Mouse (Mus musculus) heart, embryonic 16.5 days (tissue): ENCODE data around the gene Cxcr6. TPM values are rescaled to one million over a fixed set of nuclear protein-coding genes. Genes with fewer than 3 reads are reported as not detected.

Experiments
- ATAC-seq: fragments of 200-750 bp; cut with Nextera tagmentation; replicated peaks from 2 replicates; pipeline ENCODE4 v1.8.0; 2017; ENCODE audit warnings: moderate number of reproducible peaks; ENCODE audit not compliant: insufficient read depth, low FRiP score; ENCODE audit errors: extremely low read depth
- H3K27ac ChIP-seq: fragments of 300-500 bp; sonication (generic); 2 replicates; pipeline ENCODE4 v1.5.1; 2014; ENCODE audit warnings: mild to moderate bottlenecking, low read length, control low read depth, moderate library complexity
- H3K27me3 ChIP-seq: fragments of 300-500 bp; sonication (generic); 2 replicates; pipeline ENCODE4 v1.6.1; 2014; ENCODE audit warnings: low read length, mixed read lengths; ENCODE audit not compliant: control insufficient read depth, insufficient read depth
- H3K36me3 ChIP-seq: fragments of 300-500 bp; sonication (generic); 2 replicates; pipeline ENCODE4 v1.6.1; 2014; ENCODE audit not compliant: control insufficient read depth, insufficient read depth
- H3K4me1 ChIP-seq: fragments of 300-500 bp; sonication (generic); 2 replicates; pipeline ENCODE4 v1.6.1; 2014; ENCODE audit warnings: low read length, mixed read lengths; ENCODE audit not compliant: control insufficient read depth, insufficient read depth
- H3K4me2 ChIP-seq: fragments of 300-500 bp; sonication (generic); 2 replicates; pipeline ENCODE4 v1.6.1; 2014; ENCODE audit warnings: low read depth, mild to moderate bottlenecking, control low read depth, low read length
- H3K4me3 ChIP-seq: fragments of 300-500 bp; sonication (generic); 2 replicates; pipeline ENCODE4 v1.5.1; 2014; ENCODE audit warnings: mild to moderate bottlenecking, control low read depth, low read length
- H3K9ac ChIP-seq: fragments of 300-500 bp; sonication (generic); 2 replicates; pipeline ENCODE4 v1.6.1; 2014; ENCODE audit warnings: low read length, control low read depth
- H3K9me3 ChIP-seq: fragments of 300-500 bp; sonication (generic); replicated peaks from 2 replicates; pipeline ENCODE4 v1.6.1; 2016; ENCODE audit warnings: low read length; ENCODE audit not compliant: control insufficient read depth
- WGBS: fragments of 180-500 bp; shearing (Covaris S2); extraction: QIAGEN DNeasy Blood & Tissue Kit; methylation state at CpG from one replicate; pipeline ENCODE4 v1.1.7; 2014; 5-methylcytosine and 5-hydroxymethylcytosine counted together
- polyA plus RNA-seq: library from polyadenylated mRNA; unstranded; fragments of >200 nt; fragmentation: Nextera tagmentation; extraction: Ambion mirVana; gene quantifications from 2 replicates; pipeline ENCODE4 v1.2.1, GENCODE M21; 2015

Gene Cxcr6
- polyA plus RNA-seq, 1 experiment from 2014 or later: 1.2 TPM

DNA sequence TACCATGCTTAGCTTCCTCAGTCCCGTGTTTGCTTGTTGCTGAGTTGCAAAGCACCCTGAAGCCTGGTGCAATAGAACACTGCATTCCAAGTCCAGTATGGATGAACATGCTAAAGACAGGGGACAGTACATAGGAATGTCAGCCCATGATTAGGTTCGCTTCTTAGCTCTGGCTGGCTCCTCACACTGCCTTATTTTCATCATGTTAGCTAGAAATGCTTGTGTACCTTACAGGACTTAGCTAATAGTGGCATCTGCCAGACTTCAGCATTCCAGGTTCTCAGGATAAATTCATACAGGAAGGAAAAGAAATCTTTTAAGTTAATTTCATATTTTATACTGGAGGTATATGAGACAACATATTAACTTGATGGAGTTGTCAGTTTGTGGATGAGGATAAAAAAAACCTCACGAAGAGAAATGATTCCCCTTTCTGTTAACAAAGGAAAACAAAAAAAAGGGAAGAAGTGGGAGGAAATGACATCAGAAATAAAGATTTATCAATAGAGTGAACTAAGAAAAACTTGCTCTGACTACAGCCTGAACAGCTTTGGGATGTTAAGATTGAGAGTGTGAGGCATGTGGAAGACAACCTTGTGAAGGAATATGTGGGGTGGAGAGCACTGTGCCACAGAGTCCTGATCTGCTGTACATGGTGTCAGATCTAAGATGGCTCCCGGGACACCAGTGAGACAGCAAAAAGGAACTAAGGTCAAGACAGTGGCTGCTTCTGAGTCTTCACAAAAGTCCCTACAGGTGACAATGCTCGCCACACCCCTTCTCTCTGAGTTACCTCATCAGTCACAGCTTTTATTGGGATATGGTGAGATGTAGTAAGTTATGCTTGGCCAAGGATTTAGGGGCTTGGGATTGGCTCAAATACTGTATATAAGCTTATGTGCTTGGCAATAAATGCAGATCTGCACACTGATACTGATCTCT lies 46.4 kb downstream of the Cxcr6 start:
- peak overlapping the region; percentile 69 for H3K4me2 ChIP-seq
- no peaks in the 10 kb centered on the region for H3K27me3 ChIP-seq
- H3K27ac ChIP-seq: no peak overlapping the region
- peaks cover 11% of the 10 kb centered on the region for H3K4me1 ChIP-seq
- no peaks in the 10 kb centered on the region for H3K36me3 ChIP-seq
- WGBS: 55% methylated on average over 5 of the region's 5 CpGs
- no peaks in the 10 kb centered on the region for H3K9me3 ChIP-seq
- H3K4me3 ChIP-seq: peak overlapping the region; percentile 40
- peak overlapping the region; percentile 68 for H3K9ac ChIP-seq
- no peak for ATAC-seq

DNA sequence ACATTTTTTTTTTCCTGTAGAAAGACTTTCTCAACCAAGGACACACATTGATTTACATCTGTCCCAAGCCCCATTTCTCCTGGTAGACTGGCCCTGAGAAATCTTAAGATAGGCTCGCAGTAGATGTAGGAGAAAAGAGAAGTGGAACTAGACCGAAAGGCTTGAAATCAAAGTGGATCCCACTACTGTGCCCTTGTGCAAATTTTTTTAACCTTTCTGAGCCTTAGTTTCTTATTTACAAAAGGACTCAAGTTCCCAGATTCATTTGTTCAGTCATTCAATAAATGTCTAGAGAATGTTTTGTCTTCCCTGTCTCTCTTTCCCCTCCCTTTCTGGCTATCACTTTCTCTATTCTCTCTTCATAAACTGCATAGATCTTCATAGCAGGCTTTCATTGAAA lies 50.6 kb downstream of the Cxcr6 start:
- H3K4me1 ChIP-seq: peaks cover 4% of the 10 kb centered on the region; the same call in 1 of the 2 replicates
- no peaks in the 10 kb centered on the region for H3K27me3 ChIP-seq
- H3K27ac ChIP-seq: no peak overlapping the region
- H3K9ac ChIP-seq: no peak overlapping the region
- 65% methylated on average over 2 of the region's 2 CpGs for WGBS
- H3K9me3 ChIP-seq: no peaks in the 10 kb centered on the region
- ATAC-seq: no peak
- no peaks in the 10 kb centered on the region for H3K36me3 ChIP-seq
- no peak overlapping the region for H3K4me3 ChIP-seq
- H3K4me2 ChIP-seq: no peak overlapping the region

Other genes starting within 250 kb of the Cxcr6 start
- 0.09 and 0.25 TPM in 2 replicates for gene Slc6a20b, start 173.9 kb upstream of the Cxcr6 start, polyA plus RNA-seq
- 2.2 and 8.4 TPM in 2 replicates for gene Ccr9, start 128.0 kb upstream of the Cxcr6 start, polyA plus RNA-seq
- 0.30 and 0.34 TPM in 2 replicates for gene Slc6a20a, start 127.6 kb upstream of the Cxcr6 start, polyA plus RNA-seq
- gene Lztfl1, start 88.8 kb upstream of the Cxcr6 start, polyA plus RNA-seq: 33.9 and 39.0 TPM in 2 replicates
- gene Fyco1, start 45.4 kb downstream of the Cxcr6 start, polyA plus RNA-seq: 29.0 and 34.1 TPM in 2 replicates
- gene Xcr1, start 55.6 kb downstream of the Cxcr6 start, polyA plus RNA-seq: 0.05 TPM in 1 of 2 replicates, not detected in the other
- gene Ccr1, start 162.2 kb downstream of the Cxcr6 start, polyA plus RNA-seq: 1.2 and 1.8 TPM in 2 replicates
- not detected in 2 replicates for gene Ccr1l1, start 171.9 kb downstream of the Cxcr6 start, polyA plus RNA-seq
- gene Ccr3, start 215.5 kb downstream of the Cxcr6 start, polyA plus RNA-seq: 0.06 and 0.12 TPM in 2 replicates